Mouse (Mus musculus) urinary bladder, postnatal 10 days (tissue): Measurements from ENCODE around the gene Trpc4ap.
"Not testable (repeated sequence)": the region's sequence is repeated elsewhere in the genome, so short reads cannot be mapped to it uniquely, and the experiment has no call there.

Experiments used
- DNase-seq: peaks from one replicate; pipeline ENCODE4 v3.0.0; 2022; ENCODE audit warnings: low spot score

Gene Trpc4ap

DNA sequence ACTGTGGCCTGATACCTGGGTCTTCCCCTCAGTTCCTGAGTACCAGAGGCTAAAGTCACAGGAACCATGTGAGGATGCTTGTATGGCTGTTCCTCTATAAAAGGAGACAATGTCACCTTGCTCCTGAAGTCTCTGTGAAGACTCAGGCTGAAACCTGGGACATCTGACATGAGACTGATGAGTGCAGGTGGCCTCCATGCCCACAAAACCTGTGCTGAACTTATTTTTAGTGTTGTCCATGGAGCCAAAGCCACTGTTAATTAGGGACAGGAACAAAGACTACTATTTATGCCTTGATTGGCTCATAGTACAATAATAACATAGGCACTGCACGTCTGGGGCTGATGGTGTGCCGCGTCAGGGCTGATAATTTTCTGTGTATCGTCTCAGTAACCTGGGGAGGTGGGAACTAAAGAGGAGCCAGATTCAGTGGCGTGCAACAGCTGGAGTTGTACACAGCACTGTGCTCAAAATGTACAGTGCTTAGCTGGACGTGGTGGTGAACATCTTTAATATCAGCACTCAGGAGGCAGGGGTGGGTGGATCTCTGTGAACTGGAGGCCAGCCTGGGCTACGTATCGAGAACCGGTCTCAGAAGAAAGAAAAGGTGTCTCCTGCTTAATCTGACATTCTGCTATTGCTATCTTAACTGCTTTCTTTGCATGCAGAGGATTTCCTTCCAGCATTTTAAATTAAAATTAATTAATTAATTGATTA, 80.2 kb downstream of the Trpc4ap start:
- no peak for DNase-seq

DNA sequence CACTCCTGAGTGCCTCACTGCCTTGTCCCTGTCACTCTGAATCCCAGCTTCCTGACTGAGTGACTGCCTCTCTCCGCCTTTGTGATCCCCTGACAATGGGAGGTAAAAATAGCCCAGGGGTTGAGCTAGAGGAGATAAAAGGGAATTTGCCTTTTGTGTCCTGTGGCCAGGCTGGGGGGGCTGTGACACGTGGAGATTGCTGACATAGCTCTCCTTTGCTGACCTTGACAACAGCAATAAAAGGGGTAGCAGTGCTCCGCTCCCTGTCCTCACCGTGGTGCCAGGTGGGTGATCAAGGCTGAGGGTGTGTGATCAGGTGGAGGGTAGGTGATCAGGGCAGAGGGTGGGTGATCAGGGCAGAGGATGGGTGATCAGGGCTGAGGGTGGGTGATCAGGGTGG, 81.2 kb downstream of the Trpc4ap start, which contains the start of gene Myh7b:
TSS of gene Myh7b (plus strand) at position 235 of the 400 bp plus-strand sequence.
- DNase-seq = no peak

DNA sequence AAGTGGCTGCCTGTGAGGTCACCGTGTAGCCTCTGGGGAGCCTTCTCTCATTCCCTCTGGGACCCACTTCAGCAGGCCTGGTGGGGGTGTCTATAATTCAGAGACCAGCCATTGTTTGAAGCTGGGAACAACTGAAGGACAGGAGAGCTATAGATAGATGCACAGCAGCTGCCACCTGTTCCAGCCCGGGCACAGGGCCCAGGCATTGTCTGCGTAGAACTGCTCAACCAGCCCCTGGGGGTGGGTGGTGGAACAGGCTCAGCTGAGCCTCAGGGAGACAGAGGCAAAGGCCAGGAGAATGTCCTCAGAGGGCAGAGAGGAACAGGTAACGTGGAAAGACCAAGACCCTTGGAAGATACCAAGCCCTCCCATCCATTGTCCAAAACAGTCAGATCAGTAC, 85.8 kb downstream of the Trpc4ap start:
- DNase-seq = no peak

DNA sequence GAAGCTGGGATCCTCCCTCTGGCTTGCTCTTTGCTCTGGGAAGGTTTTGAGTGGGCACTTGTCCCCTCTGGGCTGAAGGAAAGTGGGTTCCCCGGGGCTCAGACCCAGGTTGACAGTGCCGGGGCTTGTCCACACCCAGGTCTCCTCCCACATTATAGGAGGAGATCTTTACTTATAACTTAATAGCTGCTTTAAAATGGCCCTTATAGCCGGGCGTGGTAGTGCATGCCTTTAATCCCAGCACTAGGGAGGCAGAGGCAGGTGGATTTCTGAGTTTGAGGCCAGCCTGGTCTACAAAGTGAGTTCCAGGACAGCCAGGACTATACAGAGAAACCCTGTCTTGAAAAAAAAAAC, 87.0 kb downstream of the Trpc4ap start:
- DNase-seq = not testable (repeated sequence)

DNA sequence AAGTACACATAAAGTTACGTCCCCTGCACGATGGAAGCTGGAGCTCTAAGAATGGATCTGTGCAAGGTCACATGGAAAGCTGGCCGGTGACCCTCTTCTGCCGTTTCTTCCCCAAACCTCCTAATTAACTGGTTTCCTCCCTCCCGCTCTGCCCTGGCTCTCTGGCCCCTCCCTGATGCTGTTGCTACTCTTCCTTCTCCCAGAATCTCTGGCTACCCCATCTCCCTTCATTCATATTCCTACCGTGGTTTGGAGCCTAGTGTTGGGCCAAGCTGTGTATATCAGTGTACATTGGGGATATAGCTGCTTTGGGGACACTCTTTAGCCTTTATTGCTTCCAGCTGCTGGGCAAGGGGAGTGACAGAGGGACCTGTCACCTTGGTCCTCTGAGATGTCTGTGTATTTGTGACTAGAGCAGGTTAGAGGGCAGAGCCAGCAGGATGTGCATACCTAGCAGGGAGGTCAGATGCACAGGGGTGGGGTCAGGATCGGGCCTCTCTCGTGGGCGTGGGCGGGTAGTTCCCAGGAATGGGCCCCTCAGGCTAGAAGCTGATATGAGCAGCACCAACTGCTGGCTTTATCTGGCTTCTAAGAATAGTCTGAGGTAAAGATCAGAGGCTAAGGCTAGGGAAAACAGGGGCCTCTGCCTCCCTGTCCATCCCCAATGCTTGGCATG, 87.5 kb downstream of the Trpc4ap start:
- DNase-seq = no peak

DNA sequence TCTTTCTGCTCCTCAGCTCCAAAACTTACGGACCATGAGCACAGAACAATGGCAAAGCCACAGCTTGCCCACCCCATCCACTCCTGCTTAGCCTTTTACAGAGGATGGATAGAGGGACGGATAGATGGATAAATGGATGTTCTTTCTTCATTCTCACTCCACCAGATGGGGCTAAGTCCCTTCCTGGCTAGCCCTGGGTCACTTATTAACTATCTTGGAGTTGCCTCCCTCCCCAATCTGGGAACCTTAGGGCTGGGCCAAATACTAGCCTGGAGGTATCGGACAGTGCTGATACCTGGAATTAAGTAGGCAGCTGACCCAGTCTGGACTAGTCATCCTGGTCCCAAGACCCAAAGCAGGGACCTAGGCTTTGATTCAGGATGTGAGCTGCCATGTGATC, 88.5 kb downstream of the Trpc4ap start:
- no peak for DNase-seq

DNA sequence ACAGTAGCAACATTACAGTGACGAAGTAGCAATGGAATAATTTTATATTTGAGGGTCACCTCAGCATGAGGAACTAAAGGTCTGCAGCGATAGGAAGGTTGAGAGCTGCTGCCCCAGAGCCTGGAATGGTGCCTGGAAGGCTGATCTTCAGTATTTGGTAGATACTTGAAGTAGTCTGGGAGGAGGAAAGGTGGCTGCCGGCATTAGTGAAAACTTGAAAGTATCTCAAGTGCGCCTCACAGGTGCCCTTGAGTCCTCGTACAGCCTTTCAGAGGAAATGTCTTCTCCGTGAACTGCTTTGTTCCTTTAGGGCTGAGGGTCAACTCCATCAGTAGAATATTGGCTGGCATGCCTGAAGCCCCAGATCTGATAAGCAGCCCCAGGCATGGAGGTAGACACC, 96.7 kb downstream of the Trpc4ap start:
- no peak for DNase-seq

DNA sequence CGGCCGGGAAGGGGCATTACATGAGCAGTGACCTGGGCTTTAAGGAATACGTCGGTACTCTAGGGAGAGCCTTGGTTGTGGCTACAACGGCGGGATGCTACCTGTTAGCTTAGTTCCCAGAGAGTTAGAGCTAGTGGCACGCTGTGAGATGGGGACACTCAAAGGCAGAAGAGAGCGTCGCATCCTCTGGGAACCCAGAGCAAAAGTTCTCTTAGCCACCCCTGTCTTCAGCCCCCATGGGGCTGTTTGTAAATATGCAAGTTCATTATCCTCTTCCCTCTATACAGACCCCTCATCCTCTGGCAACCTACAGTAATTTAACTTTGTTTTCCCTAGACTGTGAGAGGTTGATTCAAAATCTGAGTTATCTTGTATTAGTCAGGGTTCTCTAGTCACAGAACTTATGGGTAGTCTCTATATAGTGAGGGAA, 99.3 kb downstream of the Trpc4ap start:
- DNase-seq = no peak

DNA sequence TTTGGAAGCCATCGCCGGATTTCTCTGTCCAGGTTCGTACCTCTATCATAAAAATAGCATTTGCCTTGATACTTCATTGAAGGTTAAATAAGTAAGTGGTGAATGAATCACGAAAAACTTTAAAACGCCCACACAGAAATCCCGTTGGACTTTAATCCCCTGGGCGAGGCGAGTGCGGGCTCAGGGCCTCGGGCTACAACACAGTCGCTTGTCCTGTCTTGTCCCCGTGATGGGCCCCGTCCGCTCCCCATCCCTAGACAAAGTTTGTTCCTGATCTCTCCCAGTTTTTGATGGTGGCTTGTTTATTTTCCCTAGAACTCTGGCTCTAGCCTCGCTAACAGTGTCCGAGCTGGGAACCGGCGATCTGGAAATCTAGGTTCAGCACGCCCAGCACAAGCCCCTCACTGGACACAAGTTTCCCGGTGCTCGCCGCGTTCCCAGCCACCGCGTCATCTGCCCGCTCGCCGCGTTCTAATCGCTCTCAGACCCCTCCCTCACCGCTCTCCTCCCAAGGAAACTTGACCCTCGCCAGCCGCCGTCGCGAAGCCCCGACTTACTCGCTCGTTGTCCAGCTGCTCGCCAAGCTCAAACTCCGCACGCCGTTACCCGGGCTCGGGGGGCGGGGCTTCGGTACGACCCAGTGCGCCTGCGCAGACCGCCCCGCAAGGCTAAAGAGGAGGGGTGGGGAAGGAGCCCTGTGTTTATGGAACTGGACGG, 99.9 kb downstream of the Trpc4ap start, which contains the start of gene Gss:
TSS of gene Gss (minus strand) at position 674 of the 717 bp plus-strand sequence.
- peak; percentile 99 for DNase-seq

DNA sequence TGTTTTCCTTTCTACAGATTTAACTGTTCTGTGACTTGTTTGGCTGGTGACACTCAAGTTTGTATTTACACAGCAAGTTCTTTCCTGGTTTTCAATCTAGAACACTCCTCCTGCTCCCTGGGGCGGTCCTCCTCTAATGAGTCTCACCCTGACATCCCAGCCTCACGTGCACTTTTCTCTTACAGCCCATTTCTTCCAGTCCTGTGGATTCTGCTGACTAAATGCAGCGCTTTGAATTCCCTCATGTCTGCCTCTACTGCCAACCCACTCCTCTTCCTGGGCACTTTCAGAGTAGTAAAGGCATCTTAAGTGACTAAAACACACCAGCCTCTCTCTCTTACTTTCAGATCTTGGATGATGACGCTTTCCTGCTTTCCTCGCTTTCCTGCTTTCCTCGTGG, 100.5 kb downstream of the Trpc4ap start:
- DNase-seq = no peak

DNA sequence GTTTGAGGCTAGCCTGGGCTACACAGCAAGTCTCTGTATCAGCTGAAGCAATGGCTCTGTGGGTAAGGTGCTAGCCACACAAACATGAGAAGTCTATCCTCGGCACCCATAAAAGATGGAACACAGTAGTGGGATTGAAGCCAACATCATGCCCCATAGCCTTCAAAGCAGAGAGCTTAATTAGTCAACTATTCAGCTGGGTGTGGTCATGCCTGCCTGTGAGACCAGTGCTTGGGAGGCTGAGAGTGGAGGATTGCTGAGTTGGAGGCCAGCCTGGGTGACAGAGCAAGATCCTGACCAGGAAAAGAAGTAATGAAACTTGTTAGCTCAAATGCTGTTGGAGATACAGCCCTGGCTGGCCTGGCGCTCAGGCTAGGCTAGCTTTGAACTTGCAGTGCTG, 101.3 kb downstream of the Trpc4ap start:
- DNase-seq = no peak

DNA sequence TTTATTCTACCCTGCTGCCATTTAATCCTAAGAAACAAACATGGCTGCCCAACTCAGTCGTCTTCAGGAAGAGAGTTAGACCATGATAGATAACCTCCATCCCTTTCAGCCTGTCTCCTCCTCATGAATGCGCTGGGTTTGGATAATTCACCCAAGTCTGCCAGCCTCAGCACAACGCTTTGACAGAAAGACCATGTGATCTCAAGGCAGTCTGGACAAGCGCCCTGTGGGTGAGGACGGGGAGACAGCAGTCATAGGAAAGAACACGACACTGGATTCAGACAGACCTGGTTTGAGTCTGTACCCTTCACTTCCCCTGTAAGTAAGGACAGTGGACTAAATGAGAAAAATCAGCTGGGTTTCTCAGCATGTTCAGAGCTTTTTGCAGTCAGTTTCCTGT, 102.7 kb downstream of the Trpc4ap start:
- DNase-seq = no peak

DNA sequence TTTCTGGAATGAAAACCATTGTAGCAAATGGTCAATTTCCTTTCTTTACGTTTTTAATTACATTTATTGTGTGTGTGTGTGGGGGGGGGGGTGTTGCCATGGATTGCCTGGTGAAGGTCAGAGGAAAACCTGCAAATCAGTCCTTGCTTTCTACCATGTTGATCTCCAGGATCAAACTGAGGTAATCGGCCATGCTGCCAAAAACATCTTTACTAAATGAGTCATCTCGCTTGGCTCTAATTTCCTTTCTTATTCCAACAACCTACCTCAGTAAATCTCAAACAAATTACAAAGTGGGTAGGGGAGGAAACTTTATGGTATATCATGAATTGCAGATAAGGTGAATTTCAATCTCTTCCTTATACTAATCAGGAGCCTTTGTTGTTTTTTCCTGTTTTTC, 104.0 kb downstream of the Trpc4ap start:
- DNase-seq = no peak

DNA sequence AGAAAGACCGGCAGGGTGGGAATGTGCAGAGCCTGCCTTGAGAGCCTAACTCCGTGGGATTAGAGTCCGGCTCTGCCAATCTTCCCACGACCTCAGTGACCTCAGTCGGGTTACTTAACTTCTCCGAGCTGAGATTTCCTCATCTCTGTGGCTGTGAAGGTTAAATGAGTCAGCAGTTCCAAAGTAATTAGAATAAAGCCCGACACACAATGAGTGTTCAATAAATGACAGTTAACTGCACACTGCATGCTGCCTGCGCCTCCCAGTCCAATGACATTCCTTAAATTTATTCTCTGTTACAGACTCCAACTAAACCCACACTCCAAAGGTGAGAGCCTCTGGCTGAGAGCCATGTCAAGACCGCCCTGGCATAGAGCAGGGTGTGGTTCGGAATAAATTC, 106.7 kb downstream of the Trpc4ap start:
- no peak for DNase-seq

DNA sequence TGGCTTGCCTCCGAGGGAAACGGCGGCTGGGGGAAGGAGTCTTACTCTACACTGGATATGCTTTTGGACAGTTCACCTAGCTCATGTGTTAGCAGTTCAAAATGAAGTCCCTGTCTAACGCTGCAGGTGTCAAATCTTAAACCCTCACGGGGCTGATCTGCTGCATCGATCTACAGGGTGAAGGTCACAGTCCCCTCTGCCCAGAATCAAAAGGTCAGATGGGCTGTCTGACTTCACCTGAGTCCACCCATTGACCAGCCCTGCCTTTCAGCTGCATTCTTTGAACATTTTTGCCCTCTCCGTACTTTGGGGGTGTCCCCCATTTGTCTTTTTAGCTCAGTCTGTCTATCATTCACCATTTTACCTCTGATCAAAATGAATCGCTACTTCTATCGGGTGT, 107.1 kb downstream of the Trpc4ap start:
- no peak for DNase-seq
